Mouse (Mus musculus) lung, embryonic 16.5 days (tissue): ENCODE data around the gene Sap30bp. TPM values are rescaled to one million over a fixed set of nuclear protein-coding genes. Genes with fewer than 3 reads are reported as not detected.
A peak's percentile ranks its signal among the peaks of the same experiment; 100 is the strongest.

Experiments
- ATAC-seq: fragments of 200-750 bp; cut with Nextera tagmentation; 2 replicates; pipeline ENCODE4 v1.8.0; 2017; ENCODE audit warnings: low read depth, mild to moderate bottlenecking, moderate library complexity
- H3K27ac ChIP-seq: fragments of 300-500 bp; sonication (generic); 2 replicates; pipeline ENCODE4 v1.5.1; 2014; ENCODE audit warnings: mild to moderate bottlenecking, control low read depth, low read length
- H3K27me3 ChIP-seq: fragments of 300-500 bp; sonication (generic); 2 replicates; pipeline ENCODE4 v1.6.1; 2014; ENCODE audit warnings: low read depth, low read length, mixed read lengths; ENCODE audit not compliant: control insufficient read depth, insufficient read depth
- H3K36me3 ChIP-seq: fragments of 300-500 bp; sonication (generic); 2 replicates; pipeline ENCODE4 v1.6.1; 2014; ENCODE audit warnings: low read length; ENCODE audit not compliant: control insufficient read depth, insufficient read depth
- H3K4me1 ChIP-seq: fragments of 300-500 bp; sonication (generic); replicated peaks from 2 replicates; pipeline ENCODE4 v1.6.1; 2014; ENCODE audit warnings: low read length, mixed read lengths; ENCODE audit not compliant: control insufficient read depth, insufficient read depth
- H3K4me2 ChIP-seq: fragments of 300-500 bp; sonication (generic); 2 replicates; pipeline ENCODE4 v1.6.1; 2014; ENCODE audit warnings: low read depth, low read length, control low read depth
- H3K4me3 ChIP-seq: fragments of 300-500 bp; sonication (generic); 2 replicates; pipeline ENCODE4 v1.5.1; 2014; ENCODE audit warnings: mild to moderate bottlenecking, low read length, control low read depth
- H3K9ac ChIP-seq: fragments of 300-500 bp; sonication (generic); 2 replicates; pipeline ENCODE4 v1.6.1; 2014; ENCODE audit warnings: low read length, control low read depth
- H3K9me3 ChIP-seq: fragments of 300-500 bp; sonication (generic); 2 replicates; pipeline ENCODE4 v1.6.1; 2016; ENCODE audit warnings: low read length; ENCODE audit not compliant: control insufficient read depth
- WGBS: fragments of 180-500 bp; shearing (Covaris S2); extraction: QIAGEN DNeasy Blood & Tissue Kit; methylation state at CpG from one replicate; pipeline ENCODE4 v1.1.7; 2014; 5-methylcytosine and 5-hydroxymethylcytosine counted together
- polyA plus RNA-seq: library from polyadenylated mRNA; unstranded; fragments of >200 nt; fragmentation: Nextera tagmentation; extraction: Ambion mirVana; gene quantifications from 2 replicates; pipeline ENCODE4 v1.2.1, GENCODE M21; 2015

Sap30bp gene
- polyA plus RNA-seq, 1 experiment from 2014 or later, result 36.8 TPM

- WGBS, result 88% methylated on average over 5 of the region's 5 CpGs
- no peaks in the 10 kb centered on the region for H3K9me3 ChIP-seq
- no peak for ATAC-seq
- H3K4me3 ChIP-seq, result no peak overlapping the region
- H3K27me3 ChIP-seq, result no peaks in the 10 kb centered on the region
- no peak overlapping the region for H3K4me2 ChIP-seq
- H3K27ac ChIP-seq, result no peak overlapping the region
- H3K9ac ChIP-seq, result no peak overlapping the region
- H3K36me3 ChIP-seq, result peaks cover 8% of the 10 kb centered on the region
- no peaks in the 10 kb centered on the region; the same call in 1 of the 2 replicates for H3K4me1 ChIP-seq
Observed at GRCm38 (mm10) chr11:115919073-115919472, 14.0 kb upstream of the Sap30bp start.

GRCm38 (mm10) chr11:115920110-115920818 lies 12.8 kb upstream of the Sap30bp start:
- no peak overlapping the region for H3K9ac ChIP-seq
- no peak overlapping the region for H3K4me3 ChIP-seq
- H3K9me3 ChIP-seq, result no peaks in the 10 kb centered on the region
- H3K4me2 ChIP-seq, result no peak overlapping the region
- no peaks in the 10 kb centered on the region for H3K27me3 ChIP-seq
- peaks cover 6% of the 10 kb centered on the region for H3K36me3 ChIP-seq
- H3K27ac ChIP-seq, result no peak overlapping the region
- H3K4me1 ChIP-seq, result no peaks in the 10 kb centered on the region
- ATAC-seq, result no peak
- 30% methylated on average over 6 of the region's 6 CpGs for WGBS

GRCm38 (mm10) chr11:115921986-115922385 lies 11.1 kb upstream of the Sap30bp start:
- 94% methylated on average over 1 of the region's 1 CpGs for WGBS
- no peak for ATAC-seq

GRCm38 (mm10) chr11:115929031-115929430 lies 4.1 kb upstream of the Sap30bp start:
- Histone ChIP-seq H3K9me3 (no peaks in the 10 kb centered on the region), H3K4me2 (no peak overlapping the region), H3K4me1 (peaks cover 7% of the 10 kb centered on the region), H3K27ac (no peak overlapping the region), H3K4me3 (no peak overlapping the region), H3K27me3 (no peaks in the 10 kb centered on the region), H3K9ac (no peak overlapping the region), H3K36me3 (no peaks in the 10 kb centered on the region)
- WGBS, result 85% methylated on average over 8 of the region's 8 CpGs
- no peak for ATAC-seq

More at GRCm38 (mm10) chr11:115921986-115922385, 11.1 kb upstream of the Sap30bp start:
- Histone ChIP-seq H3K27me3 (no peaks in the 10 kb centered on the region), H3K36me3 (peaks cover 2% of the 10 kb centered on the region; the same call in 1 of the 2 replicates), H3K27ac (no peak overlapping the region), H3K4me1 (no peaks in the 10 kb centered on the region), H3K4me2 (no peak overlapping the region), H3K4me3 (no peak overlapping the region), H3K9ac (no peak overlapping the region), H3K9me3 (no peaks in the 10 kb centered on the region)

GRCm38 (mm10) chr11:115929818-115930217 lies 3.3 kb upstream of the Sap30bp start:
- no peak for ATAC-seq
- Histone ChIP-seq H3K27me3 (no peaks in the 10 kb centered on the region), H3K4me3 (no peak overlapping the region), H3K9ac (no peak overlapping the region), H3K36me3 (no peaks in the 10 kb centered on the region), H3K4me1 (peaks cover 14% of the 10 kb centered on the region), H3K4me2 (no peak overlapping the region), H3K9me3 (no peaks in the 10 kb centered on the region), H3K27ac (no peak overlapping the region)
- WGBS, result 78% methylated on average over 2 of the region's 3 CpGs

- H3K36me3 ChIP-seq, result no peaks in the 10 kb centered on the region; the same call in 1 of the 2 replicates
- H3K27ac ChIP-seq, result no peak overlapping the region
- no peak overlapping the region for H3K4me2 ChIP-seq
- 64% methylated on average over 3 of the region's 3 CpGs for WGBS
- H3K27me3 ChIP-seq, result no peaks in the 10 kb centered on the region
- no peak for ATAC-seq
- H3K4me3 ChIP-seq, result no peak overlapping the region
- H3K9ac ChIP-seq, result no peak overlapping the region
- peaks cover 14% of the 10 kb centered on the region for H3K4me1 ChIP-seq
- no peaks in the 10 kb centered on the region for H3K9me3 ChIP-seq
Observed at GRCm38 (mm10) chr11:115931235-115931634, 1.8 kb upstream of the Sap30bp start.

GRCm38 (mm10) chr11:115933747-115934110 lies 647 bp downstream of the Sap30bp start:
- Histone ChIP-seq H3K9me3 (no peaks in the 10 kb centered on the region), H3K4me1 (peaks cover 14% of the 10 kb centered on the region), H3K27me3 (no peaks in the 10 kb centered on the region), H3K9ac (peak overlapping the region; percentile 77), H3K27ac (no peak overlapping the region), H3K36me3 (peaks cover 10% of the 10 kb centered on the region; the same call in 1 of the 2 replicates), H3K4me3 (peak overlapping the region; percentile 74), H3K4me2 (peak overlapping the region; percentile 91)
- peak; percentile 30 for ATAC-seq
- under 1% methylated on average over 16 of the region's 16 CpGs for WGBS

GRCm38 (mm10) chr11:115939690-115940329 lies 6.7 kb downstream of the Sap30bp start:
- Histone ChIP-seq H3K4me1 (no peaks in the 10 kb centered on the region), H3K9me3 (no peaks in the 10 kb centered on the region), H3K36me3 (peaks cover 24% of the 10 kb centered on the region), H3K27ac (no peak overlapping the region), H3K4me2 (no peak overlapping the region), H3K27me3 (no peaks in the 10 kb centered on the region), H3K4me3 (no peak overlapping the region), H3K9ac (no peak overlapping the region)
- ATAC-seq, result peak; percentile 41; the same call in 1 of the 2 replicates
- 31% methylated on average over 6 of the region's 6 CpGs for WGBS

GRCm38 (mm10) chr11:115941980-115942379 lies 8.9 kb downstream of the Sap30bp start:
- 71% methylated on average over 7 of the region's 7 CpGs for WGBS

More at GRCm38 (mm10) chr11:115941980-115942379, 8.9 kb downstream of the Sap30bp start:
- no peak overlapping the region for H3K27ac ChIP-seq
- H3K36me3 ChIP-seq, result peaks cover 24% of the 10 kb centered on the region
- H3K9me3 ChIP-seq, result no peaks in the 10 kb centered on the region
- H3K4me1 ChIP-seq, result no peaks in the 10 kb centered on the region
- H3K4me3 ChIP-seq, result no peak overlapping the region
- H3K9ac ChIP-seq, result no peak overlapping the region
- ATAC-seq, result no peak
- H3K27me3 ChIP-seq, result no peaks in the 10 kb centered on the region
- H3K4me2 ChIP-seq, result no peak overlapping the region
